Mouse (Mus musculus) kidney, embryonic 14.5 days (tissue): ENCODE results near the gene Canx. TPM values are rescaled to one million over a fixed set of nuclear protein-coding genes. Genes with fewer than 3 reads are reported as not detected.
A peak's percentile ranks its signal among the peaks of the same experiment; 100 is the strongest.

Experiments
- ATAC-seq: fragments of 200-750 bp; cut with Nextera tagmentation; 2 replicates; pipeline ENCODE4 v1.8.0; 2017; ENCODE audit warnings: moderate number of reproducible peaks, mild to moderate bottlenecking, moderate TSS enrichment, moderate library complexity; ENCODE audit not compliant: low FRiP score, low TSS enrichment
- H3K27ac ChIP-seq: fragments of 300-500 bp; sonication (generic); 2 replicates; pipeline ENCODE4 v1.5.1; 2014; ENCODE audit warnings: low read depth, mild to moderate bottlenecking, low read length, moderate library complexity, mixed read lengths
- H3K27me3 ChIP-seq: fragments of 300-500 bp; sonication (generic); 2 replicates; pipeline ENCODE4 v1.6.1; 2014; ENCODE audit warnings: mild to moderate bottlenecking, low read length; ENCODE audit not compliant: control insufficient read depth, insufficient read depth
- H3K36me3 ChIP-seq: fragments of 300-500 bp; sonication (generic); 2 replicates; pipeline ENCODE4 v1.6.1; 2014; ENCODE audit warnings: low read length, mixed read lengths; ENCODE audit not compliant: control insufficient read depth, insufficient read depth
- H3K4me1 ChIP-seq: fragments of 300-500 bp; sonication (generic); 2 replicates; pipeline ENCODE4 v1.6.1; 2014; ENCODE audit warnings: low read length, mixed read lengths; ENCODE audit not compliant: control insufficient read depth, insufficient read depth
- H3K4me2 ChIP-seq: fragments of 300-500 bp; sonication (generic); replicated peaks from 2 replicates; pipeline ENCODE4 v1.6.1; 2014; ENCODE audit warnings: low read depth, mild to moderate bottlenecking, low read length
- H3K4me3 ChIP-seq: fragments of 300-500 bp; sonication (generic); 2 replicates; pipeline ENCODE4 v1.5.1; 2014; ENCODE audit warnings: mild to moderate bottlenecking, low read length
- H3K9ac ChIP-seq: fragments of 300-500 bp; sonication (generic); 2 replicates; pipeline ENCODE4 v1.6.1; 2014; ENCODE audit warnings: low read depth, mild to moderate bottlenecking, low read length, moderate library complexity
- H3K9me3 ChIP-seq: fragments of 300-500 bp; sonication (generic); 2 replicates; pipeline ENCODE4 v1.6.1; 2016; ENCODE audit warnings: low read length; ENCODE audit not compliant: control insufficient read depth
- WGBS: fragments of 180-500 bp; shearing (Covaris S2); extraction: QIAGEN DNeasy Blood & Tissue Kit; methylation state at CpG from one replicate; pipeline ENCODE4 v1.1.7; 2014; 5-methylcytosine and 5-hydroxymethylcytosine counted together
- polyA plus RNA-seq: library from polyadenylated mRNA; unstranded; fragments of >200 nt; fragmentation: Nextera tagmentation; extraction: Ambion mirVana; gene quantifications from 2 replicates; pipeline ENCODE4 v1.2.1, GENCODE M21; 2014

The Canx gene
- polyA plus RNA-seq, 1 experiment from 2014 or later = 277 TPM

DNA sequence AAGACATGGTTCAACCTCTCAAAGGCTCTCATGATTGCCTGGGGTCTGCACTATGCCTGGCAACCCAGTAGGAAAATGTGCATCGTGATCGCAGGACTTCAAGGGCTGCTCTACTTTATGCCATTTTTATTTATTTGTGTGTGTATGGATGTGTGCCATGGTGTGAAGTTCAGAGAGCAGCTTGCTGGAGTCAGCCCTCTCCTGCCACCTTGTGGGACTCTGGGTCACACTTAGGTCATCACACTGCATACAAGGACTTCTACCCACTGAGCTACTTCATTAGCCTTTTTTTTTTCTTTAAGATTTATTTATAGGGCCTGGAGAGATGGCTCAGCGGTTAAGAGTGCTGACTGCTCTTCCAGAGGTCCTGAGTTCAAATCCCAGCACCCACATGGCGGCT is 63.5 kb downstream of the Canx start:
- H3K4me3 ChIP-seq = no peak overlapping the region
- no peaks in the 10 kb centered on the region for H3K27me3 ChIP-seq
- no peak for ATAC-seq
- no peaks in the 10 kb centered on the region for H3K4me1 ChIP-seq
- H3K9ac ChIP-seq = no peak overlapping the region
- WGBS = 87% methylated on average over 4 of the region's 4 CpGs
- H3K9me3 ChIP-seq = no peaks in the 10 kb centered on the region
- no peak overlapping the region for H3K27ac ChIP-seq
- no peak overlapping the region for H3K4me2 ChIP-seq
- peaks cover 90% of the 10 kb centered on the region for H3K36me3 ChIP-seq

GRCm38 (mm10) chr11:50258310-50258709 is 67.2 kb downstream of the Canx start:
- 88% methylated on average over 7 of the region's 7 CpGs for WGBS
- Histone ChIP-seq H3K27me3 (no peaks in the 10 kb centered on the region), H3K4me3 (no peak overlapping the region), H3K4me2 (no peak overlapping the region), H3K36me3 (peaks cover 72% of the 10 kb centered on the region), H3K4me1 (no peaks in the 10 kb centered on the region), H3K9me3 (no peaks in the 10 kb centered on the region), H3K9ac (no peak overlapping the region), H3K27ac (no peak overlapping the region)
- ATAC-seq = no peak

- ATAC-seq = no peak
- H3K27me3 ChIP-seq = no peaks in the 10 kb centered on the region
- H3K36me3 ChIP-seq = peaks cover 57% of the 10 kb centered on the region
- H3K27ac ChIP-seq = no peak overlapping the region
- H3K4me3 ChIP-seq = no peak overlapping the region
- no peaks in the 10 kb centered on the region for H3K9me3 ChIP-seq
- no peak overlapping the region for H3K9ac ChIP-seq
- no peak overlapping the region for H3K4me2 ChIP-seq
- WGBS = 84% methylated on average over 7 of the region's 7 CpGs
- H3K4me1 ChIP-seq = peaks cover 9% of the 10 kb centered on the region
These were observed 68.9 kb downstream of the Canx start for GRCm38 (mm10) chr11:50256615-50257014.

- H3K36me3 ChIP-seq = peaks cover 32% of the 10 kb centered on the region
- H3K9me3 ChIP-seq = no peaks in the 10 kb centered on the region
- no peak overlapping the region for H3K4me3 ChIP-seq
- no peak overlapping the region for H3K4me2 ChIP-seq
- H3K9ac ChIP-seq = no peak overlapping the region
- H3K4me1 ChIP-seq = peaks cover 9% of the 10 kb centered on the region
- 71% methylated on average over 12 of the region's 12 CpGs for WGBS
- H3K27me3 ChIP-seq = no peaks in the 10 kb centered on the region
- ATAC-seq = no peak
- H3K27ac ChIP-seq = no peak overlapping the region
These were observed 71.4 kb downstream of the Canx start for GRCm38 (mm10) chr11:50254010-50254580.

DNA sequence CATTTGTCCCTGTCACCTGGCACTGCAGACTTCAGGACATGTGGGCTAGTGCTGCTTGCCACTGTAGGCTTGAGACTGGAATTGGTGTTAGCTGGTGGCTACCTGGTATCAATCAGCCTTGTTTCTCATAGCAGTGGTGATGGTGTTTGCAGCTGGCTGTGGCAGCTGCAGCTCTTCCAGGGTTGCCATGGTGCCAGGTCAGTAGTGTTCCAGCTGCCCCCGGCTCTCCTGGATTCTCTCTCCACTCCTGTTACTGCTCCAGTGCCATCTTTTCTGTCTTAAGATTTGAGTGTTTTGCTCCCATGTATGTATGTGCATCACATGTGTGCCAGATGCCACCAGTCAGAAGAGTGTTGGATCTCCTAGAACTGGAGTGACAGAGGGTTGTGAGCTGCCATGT is 72.1 kb downstream of the Canx start:
- H3K4me1 ChIP-seq = peaks cover 9% of the 10 kb centered on the region
- H3K9me3 ChIP-seq = no peaks in the 10 kb centered on the region
- WGBS = 45% methylated on average over 1 of the region's 1 CpGs
- H3K36me3 ChIP-seq = peaks cover 26% of the 10 kb centered on the region
- no peak overlapping the region for H3K9ac ChIP-seq
- no peak overlapping the region for H3K4me2 ChIP-seq
- no peak overlapping the region for H3K27ac ChIP-seq
- H3K27me3 ChIP-seq = no peaks in the 10 kb centered on the region
- no peak overlapping the region for H3K4me3 ChIP-seq
- no peak for ATAC-seq

- peak; percentile 48 for ATAC-seq
- Histone ChIP-seq H3K4me3 (no peak overlapping the region), H3K27me3 (no peaks in the 10 kb centered on the region), H3K27ac (peak overlapping the region; percentile 1; the same call in 1 of the 2 replicates), H3K9ac (no peak overlapping the region), H3K4me2 (no peak overlapping the region), H3K4me1 (peaks cover 9% of the 10 kb centered on the region), H3K9me3 (no peaks in the 10 kb centered on the region), H3K36me3 (peaks cover 20% of the 10 kb centered on the region)
- WGBS = 38% methylated on average over 11 of the region's 11 CpGs
These were observed 72.7 kb downstream of the Canx start for GRCm38 (mm10) chr11:50252684-50253265.

GRCm38 (mm10) chr11:50252166-50252565 is 73.3 kb downstream of the Canx start:
- Histone ChIP-seq H3K36me3 (peaks cover 14% of the 10 kb centered on the region), H3K4me3 (no peak overlapping the region), H3K9ac (no peak overlapping the region), H3K9me3 (no peaks in the 10 kb centered on the region), H3K4me1 (peaks cover 9% of the 10 kb centered on the region), H3K27ac (peak overlapping the region; percentile 1; the same call in 1 of the 2 replicates), H3K4me2 (no peak overlapping the region), H3K27me3 (no peaks in the 10 kb centered on the region)
- WGBS = 49% methylated on average over 3 of the region's 3 CpGs
- peak; percentile 20; the same call in 1 of the 2 replicates for ATAC-seq

GRCm38 (mm10) chr11:50248473-50249171 is 76.9 kb downstream of the Canx start:
- WGBS = 63% methylated on average over 7 of the region's 7 CpGs
- H3K4me1 ChIP-seq = peaks cover 9% of the 10 kb centered on the region
- no peaks in the 10 kb centered on the region for H3K36me3 ChIP-seq
- ATAC-seq = no peak
- no peak overlapping the region for H3K9ac ChIP-seq
- no peaks in the 10 kb centered on the region for H3K27me3 ChIP-seq
- H3K4me2 ChIP-seq = no peak overlapping the region
- H3K4me3 ChIP-seq = no peak overlapping the region
- no peaks in the 10 kb centered on the region for H3K9me3 ChIP-seq
- H3K27ac ChIP-seq = no peak overlapping the region

- no peak overlapping the region for H3K27ac ChIP-seq
- WGBS = 70% methylated on average over 5 of the region's 5 CpGs
These were observed 80.2 kb downstream of the Canx start for GRCm38 (mm10) chr11:50245269-50245668.

More at GRCm38 (mm10) chr11:50245269-50245668, 80.2 kb downstream of the Canx start:
- H3K9me3 ChIP-seq = no peaks in the 10 kb centered on the region
- H3K27me3 ChIP-seq = no peaks in the 10 kb centered on the region
- H3K4me2 ChIP-seq = no peak overlapping the region
- H3K4me1 ChIP-seq = no peaks in the 10 kb centered on the region
- ATAC-seq = no peak
- H3K36me3 ChIP-seq = no peaks in the 10 kb centered on the region
- no peak overlapping the region for H3K4me3 ChIP-seq
- no peak overlapping the region for H3K9ac ChIP-seq
